8 mouse cellular contexts compared by ENCODE assay signal in the genomic region with DNA sequence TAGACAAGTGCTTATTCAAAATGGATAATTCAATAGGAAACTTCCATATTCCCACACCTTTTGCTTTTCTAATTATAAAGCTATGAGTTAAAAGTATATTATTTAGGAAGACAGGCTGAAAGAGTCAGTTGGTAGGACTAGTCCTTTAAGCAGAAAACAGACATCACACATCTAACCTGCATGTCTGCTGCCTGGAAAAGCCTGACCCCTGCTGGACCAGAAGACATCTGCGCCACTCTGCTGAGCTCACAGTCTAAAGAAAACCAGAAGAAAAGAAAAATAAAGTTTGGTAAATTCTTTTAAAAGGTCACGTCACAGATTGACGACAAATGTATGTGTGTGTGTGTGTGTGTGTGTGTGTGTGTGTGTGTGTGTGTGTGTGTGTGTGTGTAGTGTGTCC. TPM values are rescaled to one million over a fixed set of nuclear protein-coding genes. Genes with fewer than 3 reads are reported as not detected.
DNase-seq lines count a peak whose midpoint lies in the region.

No protein-coding gene starts in this region.

- DNase-seq in gastrocnemius, postnatal 10 days: peak; percentile 14
- no peak for DNase-seq in gastrocnemius, adult 8-10 months (ENCODE audit: low spot score in 2 of 2)
- DNase-seq in urinary bladder, postnatal 25 days (ENCODE audit: low spot score): peak; percentile 5
- no peak for DNase-seq in urinary bladder, postnatal 10 days (ENCODE audit: low spot score)
- peak; percentile 22 for DNase-seq in embryo, embryonic 9.5 days (ENCODE audit: extremely low spot score)
- DNase-seq in layer of hippocampus, adult 9-10 months (ENCODE audit: low spot score): peak; percentile 8
- DNase-seq in lung, postnatal 36 days: peak; percentile 38
- no peak for DNase-seq in T-cell, adult 2 months (ENCODE audit: low spot score)

RNA-seq across cellular contexts. Expression of a gene that starts 25.6 kb away (rescaled TPM):
- total RNA-seq in gastrocnemius, postnatal 10 days (2021): 1 to 10 TPM; 1.2 to 1.4 TPM
- 1 to 10 TPM in 2 of 4 experiments, under 1 TPM in 2; 0.65 to 1.5 (median 0.86) TPM for total RNA-seq in gastrocnemius, adult 8-10 months (2022)

Comparison
In these comparisons a context has a peak if more than half of its experiments do, and no peak if none do; other contexts are left out.
1. DNase-seq: peak in gastrocnemius, postnatal 10 days (single experiment), urinary bladder, postnatal 25 days (single experiment), embryo, embryonic 9.5 days (single experiment), layer of hippocampus, adult 9-10 months (single experiment) and lung, postnatal 36 days (single experiment); none in gastrocnemius, adult 8-10 months (0 of 2), urinary bladder, postnatal 10 days (single experiment) and T-cell, adult 2 months (single experiment).